Mouse (Mus musculus) neural tube, embryonic 11.5 days (tissue): ENCODE results near the gene Igdcc4. TPM values are rescaled to one million over a fixed set of nuclear protein-coding genes. Genes with fewer than 3 reads are reported as not detected.
A peak's percentile ranks its signal among the peaks of the same experiment; 100 is the strongest.

Experiments
- ATAC-seq: fragments of 200-750 bp; cut with Nextera tagmentation; 2 replicates; pipeline ENCODE4 v1.8.0; 2017; ENCODE audit warnings: moderate number of reproducible peaks, mild to moderate bottlenecking, moderate TSS enrichment, moderate library complexity; ENCODE audit not compliant: insufficient read depth, low FRiP score, low TSS enrichment
- DNase-seq: peaks from one replicate; pipeline ENCODE4 v3.0.0-alpha.2; 2015; ENCODE audit warnings: low spot score
- H3K27ac ChIP-seq: fragments of 300-500 bp; sonication (generic); 2 replicates; pipeline ENCODE4 v1.5.1; 2014; ENCODE audit warnings: low read depth, mild to moderate bottlenecking, low read length
- H3K27me3 ChIP-seq: fragments of 300-500 bp; sonication (generic); 2 replicates; pipeline ENCODE4 v1.6.1; 2014; ENCODE audit warnings: mild to moderate bottlenecking, low read length, mixed read lengths; ENCODE audit not compliant: control insufficient read depth, insufficient read depth
- H3K36me3 ChIP-seq: fragments of 300-500 bp; sonication (generic); 2 replicates; pipeline ENCODE4 v1.6.1; 2014; ENCODE audit warnings: mild to moderate bottlenecking, low read length, moderate library complexity, mixed read lengths; ENCODE audit not compliant: control insufficient read depth, insufficient read depth
- H3K4me1 ChIP-seq: fragments of 300-500 bp; sonication (generic); 2 replicates; pipeline ENCODE4 v1.6.1; 2014; ENCODE audit warnings: low read length, mixed read lengths; ENCODE audit not compliant: control insufficient read depth, insufficient read depth
- H3K4me2 ChIP-seq: fragments of 300-500 bp; sonication (generic); 2 replicates; pipeline ENCODE4 v1.6.1; 2014; ENCODE audit warnings: low read depth, mild to moderate bottlenecking, moderate library complexity
- H3K4me3 ChIP-seq: fragments of 300-500 bp; sonication (generic); 2 replicates; pipeline ENCODE4 v1.5.1; 2014; ENCODE audit warnings: low read depth, low read length
- H3K9ac ChIP-seq: fragments of 300-500 bp; sonication (generic); 2 replicates; pipeline ENCODE4 v1.6.1; 2014; ENCODE audit warnings: mild to moderate bottlenecking, low read length
- H3K9me3 ChIP-seq: fragments of 300-500 bp; sonication (generic); 2 replicates; pipeline ENCODE4 v1.6.1; 2016; ENCODE audit warnings: low read length; ENCODE audit not compliant: control insufficient read depth
- WGBS: fragments of 180-500 bp; shearing (Covaris S2); extraction: QIAGEN DNeasy Blood & Tissue Kit; methylation state at CpG from one replicate; pipeline ENCODE4 v1.1.7; 2014; 5-methylcytosine and 5-hydroxymethylcytosine counted together
- polyA plus RNA-seq: library from polyadenylated mRNA; unstranded; fragments of >200 nt; fragmentation: Nextera tagmentation; extraction: Ambion mirVana; gene quantifications from 2 replicates; pipeline ENCODE4 v1.2.1, GENCODE M21; 2014

The Igdcc4 gene
- polyA plus RNA-seq, 1 experiment from 2014 or later = 12.3 TPM

DNA sequence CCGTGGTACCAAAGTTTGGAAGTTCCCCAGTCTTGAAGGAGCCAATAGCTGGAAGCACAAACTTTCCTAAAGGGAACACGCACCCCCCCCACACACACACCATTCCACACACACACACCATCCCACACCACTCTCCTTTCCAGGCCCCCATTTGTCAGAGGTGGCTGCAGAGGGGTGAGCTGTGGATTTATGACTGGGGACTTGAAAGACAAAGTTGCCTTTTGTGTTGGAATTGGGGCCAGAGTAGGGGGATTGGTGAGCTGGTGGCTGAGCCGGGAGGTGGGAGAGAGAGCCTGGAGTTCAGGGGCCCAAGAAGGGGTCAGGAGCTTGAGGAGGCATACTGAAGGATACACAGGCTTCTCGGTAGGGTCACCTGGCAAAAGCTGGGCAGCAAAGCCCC lies 67.7 kb downstream of the Igdcc4 start:
- Histone ChIP-seq H3K4me2 (0 out of 2 replicates have a peak overlapping the region, but pooled peaks have one; percentile 12), H3K36me3 (no peaks in the 10 kb centered on the region), H3K9me3 (no peaks in the 10 kb centered on the region), H3K27me3 (no peaks in the 10 kb centered on the region), H3K27ac (peak overlapping the region; percentile 69), H3K4me3 (0 out of 2 replicates have a peak overlapping the region, but pooled peaks have one; percentile 2), H3K9ac (no peak overlapping the region), H3K4me1 (peaks cover 41% of the 10 kb centered on the region)
- 9% methylated on average over 4 of the region's 4 CpGs for WGBS
- DNase-seq (no peak), ATAC-seq (peak; percentile 45)

DNA sequence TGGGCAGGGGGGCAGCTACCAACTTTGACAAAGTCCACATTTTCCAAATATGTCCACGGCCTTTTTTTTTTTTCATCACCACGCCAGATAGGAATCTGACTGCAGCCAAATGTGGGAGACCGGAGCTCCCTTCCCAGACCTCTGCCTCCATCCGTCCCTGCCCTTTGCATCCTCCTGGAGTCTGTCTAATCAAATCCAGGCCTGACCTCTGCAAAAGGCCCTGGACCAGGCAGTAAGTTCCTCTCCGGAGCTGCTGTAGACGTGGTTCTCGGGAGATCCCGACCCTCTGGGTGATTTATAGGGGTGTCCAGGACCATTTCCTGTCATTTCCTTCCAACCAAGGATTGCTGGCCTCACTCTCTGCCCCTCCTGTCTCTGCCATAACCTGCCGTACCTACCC lies 71.4 kb downstream of the Igdcc4 start:
- Histone ChIP-seq H3K27ac (no peak overlapping the region), H3K27me3 (no peaks in the 10 kb centered on the region), H3K4me3 (no peak overlapping the region), H3K36me3 (peaks cover 3% of the 10 kb centered on the region), H3K9ac (0 out of 2 replicates have a peak overlapping the region, but pooled peaks have one; percentile 4), H3K9me3 (no peaks in the 10 kb centered on the region), H3K4me1 (peaks cover 53% of the 10 kb centered on the region), H3K4me2 (no peak overlapping the region)
- 35% methylated on average over 9 of the region's 9 CpGs for WGBS
- DNase-seq (no peak), ATAC-seq (no peak)

DNA sequence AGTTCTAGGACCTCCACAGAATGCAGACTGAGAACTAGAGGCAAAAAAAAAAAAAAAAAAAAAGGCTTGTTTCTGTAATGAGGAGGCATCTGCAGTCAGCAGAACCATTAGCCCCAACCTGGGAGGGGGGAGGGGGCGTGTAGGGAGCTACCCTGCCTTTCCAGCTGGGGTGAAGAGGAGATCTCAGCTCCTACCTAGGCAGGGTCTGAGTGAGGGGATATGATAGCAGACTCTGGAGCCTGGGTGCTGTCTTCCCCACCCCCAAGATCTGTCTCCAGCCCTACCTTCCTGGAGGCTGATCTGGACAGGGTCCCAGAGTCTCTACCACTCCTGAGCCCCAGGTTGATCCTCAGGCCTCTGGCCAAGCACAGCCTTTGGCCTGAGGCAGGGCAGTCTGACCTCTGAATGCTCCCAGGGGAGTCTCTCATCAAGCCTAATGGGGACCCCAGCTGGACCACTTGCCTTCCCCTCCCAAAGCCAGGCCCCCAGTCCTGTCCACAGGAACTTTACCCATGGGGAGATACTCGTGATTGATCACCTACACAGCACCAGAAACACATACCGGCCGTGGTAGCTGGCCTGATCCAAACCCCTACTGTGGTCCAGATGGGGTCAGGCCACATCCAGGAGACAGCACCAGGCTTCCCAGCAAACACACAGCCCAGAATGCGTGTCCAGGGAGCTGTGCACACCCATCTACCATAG lies 74.1 kb downstream of the Igdcc4 start:
- 6% methylated on average over 5 of the region's 5 CpGs for WGBS
- DNase-seq (peak; percentile 75), ATAC-seq (peak; percentile 28)
- no peak overlapping the region for H3K4me3 ChIP-seq
- peak overlapping the region; percentile 98 for H3K27ac ChIP-seq
- H3K4me2 ChIP-seq = 0 out of 2 replicates have a peak overlapping the region, but pooled peaks have one; percentile 7
- peaks cover 3% of the 10 kb centered on the region for H3K36me3 ChIP-seq
- peak overlapping the region; percentile 35; the same call in 1 of the 2 replicates for H3K9ac ChIP-seq
- H3K27me3 ChIP-seq = no peaks in the 10 kb centered on the region
- no peaks in the 10 kb centered on the region for H3K9me3 ChIP-seq
- peaks cover 62% of the 10 kb centered on the region for H3K4me1 ChIP-seq

DNA sequence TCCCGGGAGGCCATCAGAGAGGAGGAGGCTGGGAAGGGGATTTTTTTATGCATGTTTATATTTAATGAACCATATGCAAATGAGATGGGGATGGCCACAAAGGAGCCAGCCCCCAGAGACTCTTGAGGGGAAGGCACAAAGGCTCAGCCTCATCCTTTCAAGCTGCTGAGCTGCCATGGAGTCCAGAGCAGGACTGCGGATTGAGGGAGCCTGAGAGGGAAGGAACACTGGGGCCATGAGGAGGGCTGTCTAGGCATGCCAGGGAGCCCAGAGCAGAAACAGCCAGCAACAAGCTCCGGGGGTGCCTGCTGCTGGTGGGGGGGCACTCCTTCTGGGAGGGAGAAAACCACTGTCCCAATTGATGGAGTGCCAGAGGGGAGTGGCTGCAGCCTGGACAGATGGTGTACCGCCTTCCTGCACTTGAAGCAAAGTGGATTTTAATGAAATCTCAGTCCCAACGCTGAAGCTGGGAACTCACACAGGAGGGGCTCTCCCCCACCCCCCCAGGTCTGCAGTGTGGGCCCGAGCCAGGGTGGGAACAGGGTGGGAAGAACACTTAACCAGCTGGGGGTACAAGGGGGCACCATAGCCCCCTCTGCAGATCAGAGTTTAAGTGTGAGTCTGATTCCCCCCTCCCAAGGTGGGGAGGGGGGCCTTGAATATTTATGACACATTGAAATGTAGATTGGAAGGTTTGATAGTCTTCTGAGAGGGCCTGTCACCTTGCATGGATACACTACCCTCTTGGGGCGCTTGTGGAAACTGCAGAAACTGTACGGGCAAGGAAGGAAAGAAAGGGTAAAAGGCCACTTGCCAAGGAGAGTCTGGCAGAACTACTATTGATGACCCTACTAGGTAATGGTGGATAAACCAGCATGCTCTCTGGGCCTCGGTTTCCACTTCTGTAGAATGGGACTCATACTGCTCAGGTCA lies 74.9 kb downstream of the Igdcc4 start:
- H3K4me2 ChIP-seq = peak overlapping the region; percentile 7; the same call in 1 of the 2 replicates
- peaks cover 3% of the 10 kb centered on the region for H3K36me3 ChIP-seq
- H3K27me3 ChIP-seq = no peaks in the 10 kb centered on the region
- 16% methylated on average over 9 of the region's 9 CpGs for WGBS
- no peaks in the 10 kb centered on the region for H3K9me3 ChIP-seq
- peaks cover 70% of the 10 kb centered on the region for H3K4me1 ChIP-seq
- DNase-seq (peak; percentile 79), ATAC-seq (peak; percentile 65)
- peak overlapping the region; percentile 98 for H3K27ac ChIP-seq
- 0 out of 2 replicates have a peak overlapping the region, but pooled peaks have one; percentile 1 for H3K4me3 ChIP-seq
- peak overlapping the region; percentile 41 for H3K9ac ChIP-seq

DNA sequence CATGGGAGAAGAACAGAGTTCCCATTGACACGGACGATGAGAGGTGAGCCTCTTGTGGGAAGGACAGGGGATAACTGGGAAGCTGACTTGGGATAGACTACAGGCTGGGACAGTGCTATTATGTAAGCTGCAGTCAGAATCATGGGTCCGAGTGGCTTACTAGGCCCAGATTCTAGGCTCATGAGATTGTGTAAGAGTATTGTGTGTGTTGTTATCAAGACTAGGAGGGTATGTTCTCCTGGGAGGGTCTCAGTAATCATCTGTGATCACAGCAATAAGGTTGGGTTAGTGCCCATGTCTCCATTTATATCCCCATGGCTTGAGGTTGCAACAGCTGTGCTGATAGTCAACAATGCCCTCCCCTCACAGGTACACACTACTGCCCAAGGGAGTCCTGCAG lies 76.2 kb downstream of the Igdcc4 start:
- H3K27ac ChIP-seq = peak overlapping the region; percentile 98
- peak overlapping the region; percentile 52; the same call in 1 of the 2 replicates for H3K9ac ChIP-seq
- no peak overlapping the region for H3K4me2 ChIP-seq
- DNase-seq = no peak
- peaks cover 76% of the 10 kb centered on the region for H3K4me1 ChIP-seq
- H3K27me3 ChIP-seq = no peaks in the 10 kb centered on the region
- H3K36me3 ChIP-seq = peaks cover 9% of the 10 kb centered on the region
- WGBS = 62% methylated on average over 3 of the region's 3 CpGs
- H3K9me3 ChIP-seq = no peaks in the 10 kb centered on the region
- no peak for ATAC-seq
- no peak overlapping the region for H3K4me3 ChIP-seq

DNA sequence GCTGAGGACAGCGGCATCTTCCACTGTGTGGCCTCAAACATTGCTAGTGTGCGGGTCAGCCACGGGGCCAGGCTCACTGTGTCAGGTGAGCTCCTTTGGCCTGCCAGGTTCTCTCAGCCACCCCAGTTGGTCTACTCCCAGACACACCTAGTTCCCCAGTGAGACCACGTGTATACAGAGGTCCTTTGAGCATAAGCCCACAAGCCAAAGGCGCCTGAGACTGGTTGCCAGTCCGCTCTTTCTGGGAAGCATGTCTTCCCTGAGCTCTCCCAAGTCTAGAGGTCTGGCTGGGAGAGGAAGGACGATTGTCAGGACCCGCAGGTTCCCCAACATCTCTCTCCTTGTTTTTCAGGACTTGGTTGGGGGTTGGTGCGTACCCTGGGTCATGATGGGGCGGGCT lies 76.6 kb downstream of the Igdcc4 start:
- H3K36me3 ChIP-seq = peaks cover 9% of the 10 kb centered on the region
- no peaks in the 10 kb centered on the region for H3K9me3 ChIP-seq
- DNase-seq = no peak
- H3K9ac ChIP-seq = peak overlapping the region; percentile 52
- WGBS = 43% methylated on average over 10 of the region's 10 CpGs
- H3K27me3 ChIP-seq = no peaks in the 10 kb centered on the region
- H3K4me3 ChIP-seq = no peak overlapping the region
- no peak for ATAC-seq
- H3K4me1 ChIP-seq = peaks cover 75% of the 10 kb centered on the region
- H3K4me2 ChIP-seq = peak overlapping the region; percentile 20; the same call in 1 of the 2 replicates
- peak overlapping the region; percentile 98 for H3K27ac ChIP-seq

DNA sequence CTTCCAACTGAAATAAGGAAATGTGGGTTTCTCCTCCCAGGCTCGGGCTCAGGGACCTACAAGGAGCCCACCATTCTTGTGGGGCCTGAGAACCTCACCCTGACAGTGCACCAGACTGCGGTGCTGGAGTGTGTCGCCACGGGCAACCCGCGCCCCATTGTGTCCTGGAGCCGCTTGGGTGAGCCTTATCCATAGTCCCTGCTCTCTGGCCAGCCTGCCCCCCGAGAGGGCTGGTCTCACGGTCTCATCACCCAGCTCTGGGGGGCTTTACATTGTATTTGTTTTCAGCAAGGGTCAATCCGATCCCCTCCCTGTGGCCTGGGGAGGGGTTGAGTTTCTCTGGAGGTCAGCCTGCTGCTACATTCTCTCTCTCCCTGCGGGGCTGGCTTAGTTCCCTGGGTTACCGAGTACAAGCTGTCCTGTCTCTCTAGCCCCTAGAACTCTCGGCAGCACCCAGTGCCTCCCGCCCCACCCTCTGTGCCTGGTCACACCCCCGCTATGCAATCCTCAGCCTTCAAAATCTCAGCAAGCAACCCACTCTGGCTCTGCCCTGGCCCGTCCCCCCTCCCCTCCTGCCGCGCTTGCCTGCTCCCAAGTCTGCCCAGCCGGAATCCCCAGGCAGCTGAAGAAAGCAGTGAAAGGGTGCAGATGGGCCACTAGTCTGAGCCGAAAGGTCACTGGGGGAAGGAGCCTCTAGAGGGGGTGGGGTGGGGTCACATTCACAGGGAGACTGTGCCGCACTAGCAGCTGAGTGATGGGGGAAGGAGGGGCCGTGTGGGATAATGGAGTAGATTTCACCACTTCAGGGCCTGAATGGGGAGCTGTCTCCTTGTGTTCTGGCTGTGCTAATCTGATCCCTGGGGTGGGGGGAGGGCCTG lies 77.3 kb downstream of the Igdcc4 start:
- peak; percentile 84 for DNase-seq
- peaks cover 74% of the 10 kb centered on the region for H3K4me1 ChIP-seq
- H3K27me3 ChIP-seq = no peaks in the 10 kb centered on the region
- peak; percentile 64 for ATAC-seq
- no peaks in the 10 kb centered on the region for H3K9me3 ChIP-seq
- peak overlapping the region; percentile 52 for H3K9ac ChIP-seq
- H3K4me2 ChIP-seq = peak overlapping the region; percentile 20
- peaks cover 9% of the 10 kb centered on the region for H3K36me3 ChIP-seq
- H3K4me3 ChIP-seq = peak overlapping the region; percentile 6; the same call in 1 of the 2 replicates
- WGBS = under 1% methylated on average over 22 of the region's 22 CpGs
- peak overlapping the region; percentile 98 for H3K27ac ChIP-seq
